Mouse (Mus musculus) testis, adult 2 months (tissue): Measurements from ENCODE around the gene Eif2ak3.
A peak's percentile ranks its signal among the peaks of the same experiment; 100 is the strongest.

Experiments
- CTCF ChIP-seq: fragments of 200-500 bp; IDR thresholded peaks from 2 replicates; pipeline ENCODE4 v1.5.1; 2012; ENCODE audit warnings: low read depth, mild to moderate bottlenecking, inconsistent platforms, low read length, moderate library complexity; ENCODE audit not compliant: control insufficient read depth, insufficient read depth, insufficient replicate concordance
- POLR2A ChIP-seq: fragments of 200-500 bp; IDR thresholded peaks from 2 replicates; pipeline ENCODE4 v1.6.1; 2012; ENCODE audit warnings: low read depth, mild to moderate bottlenecking, inconsistent platforms, low read length, moderate library complexity; ENCODE audit not compliant: control insufficient read depth

DNA sequence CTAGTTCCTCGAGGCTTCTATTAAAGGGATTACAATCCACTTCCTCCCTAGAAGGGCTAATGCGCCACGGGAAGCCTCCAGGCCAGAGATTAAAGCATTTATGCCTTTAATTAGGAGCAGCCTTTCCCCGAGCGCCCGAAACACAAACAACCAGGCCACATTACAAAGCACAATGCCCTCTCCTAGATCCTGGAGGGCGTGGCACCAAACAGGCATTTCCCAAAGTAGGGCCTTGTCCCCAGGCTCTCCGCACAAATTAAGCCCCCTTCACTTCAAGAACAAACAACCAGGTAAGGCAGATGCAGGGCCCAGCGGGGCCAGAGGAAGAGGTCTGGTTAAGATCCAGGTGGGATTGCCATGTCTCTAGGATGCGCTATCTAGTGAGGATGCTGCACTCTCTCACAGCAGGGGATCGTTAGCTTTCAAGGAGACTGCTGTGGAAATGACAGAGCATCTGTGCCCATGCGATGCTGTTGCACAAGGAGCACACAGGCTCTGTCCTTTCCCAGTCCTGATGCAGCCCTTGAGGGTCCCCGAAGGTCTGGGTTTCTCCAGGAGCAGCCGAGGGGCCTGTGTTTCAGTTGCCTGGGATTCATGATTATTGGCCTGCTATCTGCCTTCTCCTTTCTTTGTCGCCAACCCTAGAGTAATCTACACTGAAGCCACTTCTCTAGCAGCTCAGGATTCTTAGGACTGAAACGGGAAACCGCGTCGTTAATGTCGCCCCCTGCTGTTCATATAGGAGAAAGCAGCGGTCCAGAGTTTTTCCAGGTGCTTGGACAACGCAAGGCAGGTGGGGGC lies 77.2 kb downstream of the Eif2ak3 start:
- peak; percentile 62 for TF ChIP-seq CTCF
- TF ChIP-seq POLR2A: no peak
